Mouse (Mus musculus): ENCODE measurements around the gene Lyrm1.

Lyrm1 gene

DNA sequence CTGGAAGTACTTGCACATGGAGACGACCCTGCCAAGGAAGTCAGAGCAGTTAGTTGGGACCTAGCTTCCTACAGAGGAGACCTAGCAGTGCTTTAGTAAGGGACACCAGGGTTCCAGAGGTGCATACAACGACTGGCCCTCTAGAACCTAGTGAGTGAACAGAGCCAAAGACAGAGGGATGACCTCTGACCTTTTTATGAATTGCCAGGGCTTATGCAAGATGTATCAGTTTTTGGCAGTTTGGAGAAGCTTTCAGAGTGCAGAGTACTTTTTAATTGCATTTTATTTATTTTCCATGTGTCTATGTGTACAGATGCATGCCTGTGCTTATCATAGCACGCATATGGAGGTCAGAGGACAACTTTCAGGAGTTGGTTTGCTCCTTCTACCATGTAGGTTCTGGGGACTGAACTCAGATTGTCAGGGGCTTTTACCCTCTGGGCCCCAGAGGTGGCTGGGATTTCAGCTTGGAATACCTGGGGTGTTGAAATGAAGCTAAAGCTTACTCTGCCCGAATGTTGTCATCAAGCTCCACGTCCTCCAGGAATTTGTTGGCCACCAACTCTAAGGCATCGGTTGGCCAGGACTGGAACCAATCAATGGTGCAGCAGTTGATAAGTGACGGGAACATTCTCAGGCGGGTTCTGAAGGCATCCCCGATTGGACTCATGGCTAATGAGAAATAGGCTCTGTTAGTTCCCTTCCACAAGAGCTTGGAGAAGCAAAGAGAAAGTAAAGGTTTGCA is 70.2 kb downstream of the Lyrm1 start:
- no peak for DNase-seq (ENCODE audit: low read depth)

GRCm38 (mm10) chr7:119969320-119969719 is 73.7 kb downstream of the Lyrm1 start:
- DNase-seq (ENCODE audit: low read depth), result no peak

GRCm38 (mm10) chr7:119974214-119974613 is 78.6 kb downstream of the Lyrm1 start:
- no peak for DNase-seq (ENCODE audit: low read depth)

GRCm38 (mm10) chr7:119976256-119976655 is 80.6 kb downstream of the Lyrm1 start:
- no peak for DNase-seq (ENCODE audit: low read depth)

DNA sequence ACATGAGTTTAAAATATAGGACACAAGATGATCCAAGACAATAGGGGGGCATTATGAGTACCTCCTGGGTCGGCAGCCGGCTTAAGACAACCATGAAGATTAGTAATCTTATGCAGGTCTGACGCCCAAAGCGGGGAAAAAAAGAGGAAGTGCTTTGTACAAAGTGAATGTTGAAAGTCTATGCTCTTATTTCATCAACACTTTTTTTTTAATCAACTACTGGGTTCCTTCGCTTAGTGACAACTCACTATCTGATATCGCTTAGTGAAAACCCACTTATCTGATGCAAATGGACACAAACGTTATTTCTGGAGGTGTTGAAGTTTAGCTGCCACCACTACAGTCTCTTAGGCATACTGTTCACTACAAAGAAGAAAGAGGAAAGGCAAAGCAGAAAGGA is 81.9 kb downstream of the Lyrm1 start:
- DNase-seq (ENCODE audit: low read depth), result no peak

DNA sequence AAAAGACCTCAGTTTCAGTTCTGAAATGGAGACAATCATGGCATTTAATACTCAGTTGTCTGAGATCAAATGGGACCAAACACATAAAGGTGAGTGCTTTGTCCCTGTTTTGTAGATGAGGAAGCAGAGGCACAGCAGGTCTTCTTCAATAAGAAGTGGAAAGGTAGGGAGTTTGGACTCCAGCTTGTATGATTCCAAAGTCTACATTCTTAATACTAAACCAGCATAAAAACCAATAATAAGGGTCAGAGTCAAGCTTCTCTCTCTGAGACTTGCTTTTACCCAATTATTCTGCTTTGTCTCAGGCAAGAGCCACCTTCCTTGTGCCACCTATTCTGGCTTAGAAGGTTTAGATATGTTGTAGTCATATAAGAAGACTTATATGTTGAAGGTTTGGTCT is 82.9 kb downstream of the Lyrm1 start:
- DNase-seq (ENCODE audit: low read depth), result no peak

DNA sequence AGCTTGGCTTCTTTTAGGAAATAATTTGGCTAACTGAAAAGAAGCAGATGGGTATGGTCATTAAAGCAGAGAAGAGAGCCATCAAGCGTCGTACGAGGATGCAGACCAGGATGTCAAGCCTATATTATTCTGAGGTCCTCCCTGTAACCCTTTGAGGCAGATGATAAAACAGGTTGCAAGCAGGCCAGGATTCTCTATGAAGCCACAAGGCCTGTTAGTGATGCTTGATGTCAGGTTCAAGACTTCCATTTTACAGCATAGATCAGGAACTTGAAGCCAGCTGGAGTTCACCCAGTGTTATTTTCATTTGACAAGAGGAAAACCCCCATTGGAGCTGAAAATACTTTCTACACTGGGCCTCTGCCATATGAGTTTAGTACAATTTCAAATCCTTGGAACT is 84.5 kb downstream of the Lyrm1 start:
- DNase-seq (ENCODE audit: low read depth), result no peak

DNA sequence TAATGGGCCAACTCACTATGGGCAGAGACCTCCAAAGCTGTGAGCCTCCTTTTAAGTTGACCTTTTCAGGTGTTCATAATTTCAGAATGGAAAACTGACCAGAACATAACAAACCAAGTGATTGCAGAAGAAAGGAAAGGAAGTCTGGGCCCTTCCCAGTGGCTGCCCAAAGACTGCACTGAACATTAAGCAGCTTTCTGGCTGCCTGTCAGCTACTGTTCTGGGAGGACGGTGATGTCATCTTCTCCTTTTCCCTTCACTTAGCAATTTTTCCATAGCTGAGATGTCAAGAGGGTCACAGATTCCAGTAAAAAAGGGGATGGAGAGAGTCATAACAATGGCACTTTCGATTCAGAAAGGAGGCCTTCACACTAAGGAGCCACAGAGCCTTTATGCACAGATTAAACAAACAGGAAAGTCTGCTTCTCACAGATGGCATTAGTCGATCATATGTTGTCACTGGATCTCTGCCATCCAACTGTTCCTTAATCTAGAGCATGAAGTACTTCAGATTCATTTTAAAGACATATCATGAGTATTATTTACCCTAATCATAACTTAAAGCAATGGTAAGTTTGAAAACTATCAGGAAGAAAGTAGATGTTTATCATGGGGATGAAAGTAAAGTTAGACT is 89.7 kb downstream of the Lyrm1 start:
- no peak for DNase-seq (ENCODE audit: low read depth)

- DNase-seq (ENCODE audit: low read depth), result no peak
Measured at GRCm38 (mm10) chr7:119997066-119997465, 101.4 kb downstream of the Lyrm1 start.

Measured in naive thymus-derived CD4-positive, alpha-beta T cell, adult 2 months (primary cell).